Mouse (Mus musculus) kidney, postnatal 14 days (tissue): ENCODE results near the gene Gse1.
"Not testable (repeated sequence)": the region's sequence is repeated elsewhere in the genome, so short reads cannot be mapped to it uniquely, and the experiment has no call there.

Source experiments
- DNase-seq: peaks from one replicate; pipeline ENCODE4 v3.0.0; 2022; ENCODE audit warnings: mixed read lengths

Gene Gse1

DNA sequence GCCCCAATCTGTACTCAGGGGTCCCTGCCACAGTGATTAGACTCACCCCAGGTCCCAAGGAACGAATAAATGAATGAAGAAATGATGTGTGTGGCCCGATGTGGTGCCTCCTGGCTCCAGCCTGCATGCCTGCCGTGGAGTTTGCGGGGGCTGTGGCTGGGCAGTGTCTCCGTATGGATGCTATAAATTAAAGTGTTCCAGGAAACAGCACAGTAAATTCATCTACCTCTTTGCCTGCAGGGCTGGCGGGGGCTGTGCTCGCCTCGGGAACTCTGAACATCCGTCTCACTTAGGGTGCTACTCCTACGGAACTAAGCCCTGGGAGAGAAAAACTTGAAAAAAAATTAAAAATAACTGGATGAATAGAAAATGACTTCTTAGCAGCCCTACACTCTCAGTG, 123.8 kb downstream of the Gse1 start:
- no peak for DNase-seq

DNA sequence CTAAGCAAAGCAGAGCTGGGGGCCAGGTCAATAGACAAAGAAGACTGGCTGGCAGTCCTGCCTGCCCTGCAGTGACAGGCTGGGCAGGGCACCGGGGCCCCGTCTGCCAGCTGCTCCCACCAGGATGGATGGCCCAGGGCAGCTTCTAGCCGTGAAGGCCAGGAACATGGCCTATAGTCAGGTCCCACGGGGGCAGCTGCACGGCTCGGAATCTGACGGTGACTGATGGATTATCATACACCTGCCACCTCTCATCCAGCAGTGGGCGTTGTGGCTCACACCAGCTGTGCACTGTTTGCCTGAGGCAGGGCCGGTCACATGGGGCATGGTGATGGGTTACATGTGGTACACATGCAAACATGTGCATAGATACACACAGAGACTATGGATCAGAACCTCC, 127.8 kb downstream of the Gse1 start:
- no peak for DNase-seq

DNA sequence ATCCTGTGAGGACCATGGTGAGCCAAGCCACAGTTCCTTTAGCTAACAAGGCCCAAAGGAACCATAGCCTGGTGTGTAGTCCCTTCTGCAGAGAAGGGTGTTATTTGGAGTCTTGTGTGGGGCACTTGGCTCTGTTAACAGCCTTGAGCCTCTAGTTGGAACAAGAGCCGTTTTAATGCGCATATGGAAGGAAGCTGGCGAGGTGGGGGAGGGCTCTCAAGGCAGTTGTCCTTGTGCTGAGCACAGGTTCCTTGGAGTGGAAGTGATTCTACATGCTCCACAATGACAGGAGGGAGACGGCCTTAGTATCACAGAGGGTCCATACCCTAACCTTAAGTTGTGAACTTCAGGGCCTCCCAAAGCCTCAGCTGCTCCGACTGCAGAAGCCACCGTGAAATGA, 129.2 kb downstream of the Gse1 start:
- no peak for DNase-seq

DNA sequence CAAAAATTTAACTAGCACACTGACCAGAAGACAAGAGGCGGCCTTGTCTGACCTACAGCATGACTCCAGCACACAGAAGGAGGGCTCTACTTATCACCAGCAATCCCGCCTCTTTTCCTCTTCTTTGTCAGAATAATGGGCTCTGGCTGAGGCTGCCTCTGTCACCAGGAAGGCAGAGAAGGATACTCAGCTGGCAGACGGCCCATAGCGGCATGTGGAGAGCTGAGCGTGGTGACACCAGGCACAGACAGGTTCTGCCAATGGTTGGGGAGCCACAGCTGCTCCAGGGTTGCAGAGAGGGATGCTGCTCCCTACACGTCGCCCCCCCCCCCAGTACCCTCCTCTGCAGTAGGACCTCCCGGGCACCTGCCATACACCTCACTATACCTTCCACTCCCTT, 133.0 kb downstream of the Gse1 start:
- peak; percentile 75 for DNase-seq

DNA sequence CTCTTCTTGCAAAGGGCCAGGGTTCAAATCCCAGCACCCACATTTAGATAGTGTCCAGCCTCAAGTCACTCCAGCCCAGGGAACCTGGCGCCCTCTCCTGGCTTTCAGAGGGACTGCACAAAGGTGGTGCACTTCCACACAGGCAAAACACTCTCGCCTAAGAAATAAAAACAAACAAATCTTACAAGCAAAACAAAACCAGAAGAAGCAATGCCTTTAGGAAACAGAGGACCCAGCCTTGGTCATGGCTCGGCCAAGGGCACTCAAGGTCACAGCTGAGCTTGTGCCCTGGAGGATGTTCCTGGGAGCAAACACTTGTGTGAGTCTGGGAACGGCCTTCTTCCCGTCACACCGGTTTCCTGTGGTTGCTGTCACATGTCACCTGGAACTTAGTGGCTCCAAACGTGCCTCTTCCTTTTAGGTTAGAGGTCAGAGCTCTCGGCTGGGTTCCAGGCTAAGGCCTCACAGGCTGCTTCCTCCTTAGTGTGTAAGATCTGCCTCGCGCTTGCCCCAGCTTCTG, 135.4 kb downstream of the Gse1 start:
- peak; percentile 87 for DNase-seq

DNA sequence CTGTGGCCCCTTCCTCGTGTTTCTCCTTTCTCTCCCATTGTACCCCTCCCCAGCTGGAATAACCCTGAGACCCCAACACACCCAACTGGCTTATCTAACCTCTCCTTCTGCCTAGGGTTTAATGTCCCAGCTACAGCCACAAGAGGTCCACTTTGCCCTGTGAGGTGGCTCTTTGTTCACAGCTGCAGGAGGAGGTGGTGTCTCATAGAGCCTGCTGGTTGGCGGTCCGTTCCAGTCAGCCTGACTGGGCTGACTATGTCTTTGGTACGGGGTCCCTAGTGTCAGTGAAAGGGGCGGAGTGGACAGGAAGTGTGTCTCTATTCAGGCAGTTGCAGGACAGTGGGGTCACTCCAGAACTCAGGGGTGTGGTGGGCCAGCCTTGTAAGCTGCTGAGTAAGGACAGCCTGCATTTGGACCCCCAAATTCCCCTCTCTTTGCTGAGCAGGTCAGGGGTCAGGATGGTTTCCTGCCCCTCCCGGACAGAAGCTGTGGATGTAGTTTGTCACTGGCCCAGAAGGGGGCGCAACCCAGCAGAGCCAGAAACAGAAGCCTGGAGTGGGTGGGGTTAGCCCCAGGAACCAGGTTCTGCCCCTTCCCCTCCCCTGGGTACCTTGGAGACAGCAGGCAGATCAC, 136.0 kb downstream of the Gse1 start:
- peak; percentile 54 for DNase-seq

DNA sequence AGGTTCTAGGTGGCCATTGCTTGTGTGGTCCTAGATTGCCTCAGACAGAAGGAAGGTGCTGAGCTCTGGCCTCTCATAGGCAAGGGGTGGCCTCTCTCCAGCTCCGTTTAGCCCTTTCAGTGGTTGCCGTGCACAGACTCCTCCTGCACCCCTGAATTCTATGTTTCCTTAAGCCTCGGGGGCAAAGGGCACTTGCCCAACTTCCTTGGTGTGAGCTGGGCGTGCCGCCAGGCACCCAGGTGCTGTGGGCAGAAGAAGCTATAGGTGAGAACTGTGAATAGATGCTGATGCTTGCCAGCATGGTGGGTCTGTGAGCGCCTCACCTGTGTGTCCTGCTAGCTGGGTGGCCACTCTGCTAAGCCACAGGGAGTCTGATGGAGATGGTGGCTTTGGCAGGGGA, 138.6 kb downstream of the Gse1 start:
- DNase-seq = peak; percentile 60

DNA sequence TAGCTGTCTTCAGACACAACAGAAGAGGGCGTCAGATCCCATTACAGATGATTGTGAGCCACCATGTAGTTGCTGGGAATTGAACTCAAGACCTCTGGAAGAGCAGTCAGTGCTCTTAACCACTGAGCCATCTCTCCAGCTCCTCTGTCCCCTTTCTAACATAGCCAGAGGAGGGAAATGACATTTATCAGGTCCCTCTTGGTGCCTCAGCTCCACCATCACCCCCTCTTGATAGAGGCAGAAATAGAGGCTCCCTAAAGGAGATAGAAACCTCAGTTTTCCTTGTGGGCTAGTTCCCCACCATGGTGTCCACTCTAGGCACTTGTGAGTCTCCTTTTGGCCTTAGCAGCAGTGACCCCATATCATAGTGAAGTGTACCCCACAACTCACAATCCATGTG, 139.9 kb downstream of the Gse1 start:
- DNase-seq = not testable (repeated sequence)

DNA sequence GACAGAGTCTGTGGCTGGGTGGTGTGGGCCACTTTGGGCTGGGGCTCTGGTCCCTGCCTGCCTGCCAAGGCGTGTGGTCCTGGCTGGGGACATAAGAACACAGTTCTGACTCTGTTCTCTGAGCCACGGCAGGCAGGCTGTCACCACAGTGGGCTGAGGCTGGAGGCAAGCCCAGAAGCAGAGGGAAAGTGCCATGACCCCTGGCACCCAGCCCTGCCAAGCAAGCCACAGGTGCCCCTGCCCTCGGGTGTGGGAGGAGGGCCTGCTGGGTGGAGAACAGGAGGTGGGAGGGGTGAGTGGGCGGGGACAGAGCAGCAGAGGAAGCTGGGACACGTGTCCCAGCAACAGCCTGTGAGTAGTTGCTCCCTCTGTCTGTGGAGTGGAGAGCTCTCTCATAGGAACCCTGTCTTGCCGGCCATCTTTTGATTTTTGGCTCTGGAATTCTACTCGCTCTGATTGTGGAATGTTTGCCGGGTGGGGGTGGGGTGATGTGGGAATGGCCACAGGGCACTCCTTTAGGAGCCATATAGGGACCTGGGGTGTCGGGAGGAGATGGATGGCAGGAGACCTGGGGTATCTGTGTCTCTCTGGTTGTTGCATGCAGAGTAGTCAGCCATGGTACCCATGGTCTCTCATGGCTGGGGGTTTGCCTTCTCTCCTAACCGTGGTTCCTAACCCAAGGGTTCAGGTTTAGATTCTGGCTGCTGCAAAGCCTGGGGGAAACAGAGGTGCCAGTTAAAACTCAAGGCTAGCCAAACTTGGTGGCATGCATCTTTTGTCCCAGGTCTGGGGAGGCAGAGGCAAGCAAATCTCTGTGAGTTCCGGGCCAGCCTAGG, 140.8 kb downstream of the Gse1 start:
- DNase-seq = peak; percentile 96

DNA sequence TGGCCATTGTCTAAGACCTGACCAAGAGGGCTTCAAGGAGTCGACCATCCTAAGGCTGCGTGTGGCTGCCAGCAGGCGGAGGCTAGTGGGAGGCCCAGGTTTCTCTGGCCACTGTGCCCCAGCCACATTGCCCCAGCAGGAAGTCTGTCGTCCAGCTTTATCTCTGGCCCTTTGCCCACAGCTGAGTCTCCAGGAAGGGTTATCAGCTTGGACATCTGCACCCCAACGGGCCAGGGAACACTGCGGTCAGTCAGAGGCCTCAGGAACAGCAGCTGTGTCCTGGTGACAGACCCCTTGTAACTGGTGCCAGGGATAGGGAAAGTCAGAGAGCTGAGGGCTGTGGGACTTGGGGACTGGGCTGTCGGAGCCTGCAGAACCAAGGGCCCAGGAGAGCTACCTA, 141.7 kb downstream of the Gse1 start:
- peak; percentile 85 for DNase-seq

DNA sequence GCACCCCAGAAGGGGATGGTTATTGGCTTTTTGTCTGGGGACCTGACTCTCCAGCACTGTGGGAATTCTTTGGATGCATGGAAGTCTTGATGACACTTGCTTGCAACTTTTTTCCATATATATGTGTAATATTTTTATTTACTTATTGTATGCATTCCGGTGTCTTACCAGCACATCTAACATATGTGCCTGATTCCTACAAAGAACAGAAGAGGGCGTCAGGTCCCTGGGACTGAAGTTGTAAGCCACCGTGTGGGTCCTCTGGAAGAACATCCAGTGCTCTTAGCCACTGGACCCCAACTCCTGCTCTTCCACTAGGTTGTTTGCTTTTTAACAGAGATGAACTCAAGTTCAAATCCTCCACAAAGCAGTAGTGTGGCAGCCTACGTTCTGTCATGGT, 142.2 kb downstream of the Gse1 start:
- DNase-seq = no peak

DNA sequence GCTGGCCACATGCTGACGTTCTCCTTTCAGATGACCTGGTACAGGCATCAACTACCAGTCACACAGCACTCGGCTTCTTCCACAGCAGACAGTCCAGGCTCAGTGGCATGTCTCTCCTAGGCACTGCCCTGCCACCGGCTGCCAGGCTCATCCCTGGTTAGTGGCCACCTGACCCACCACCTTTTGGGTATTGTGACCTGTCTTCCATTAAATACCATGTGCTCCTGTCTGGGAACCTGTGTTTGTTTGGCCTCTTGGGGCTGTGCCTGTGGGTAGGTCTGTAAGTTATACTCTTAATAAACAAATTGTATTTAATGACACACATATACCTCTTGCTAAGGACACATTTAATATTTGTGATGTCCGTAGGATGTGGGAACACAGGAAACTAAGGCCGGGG, 142.9 kb downstream of the Gse1 start:
- DNase-seq = no peak

DNA sequence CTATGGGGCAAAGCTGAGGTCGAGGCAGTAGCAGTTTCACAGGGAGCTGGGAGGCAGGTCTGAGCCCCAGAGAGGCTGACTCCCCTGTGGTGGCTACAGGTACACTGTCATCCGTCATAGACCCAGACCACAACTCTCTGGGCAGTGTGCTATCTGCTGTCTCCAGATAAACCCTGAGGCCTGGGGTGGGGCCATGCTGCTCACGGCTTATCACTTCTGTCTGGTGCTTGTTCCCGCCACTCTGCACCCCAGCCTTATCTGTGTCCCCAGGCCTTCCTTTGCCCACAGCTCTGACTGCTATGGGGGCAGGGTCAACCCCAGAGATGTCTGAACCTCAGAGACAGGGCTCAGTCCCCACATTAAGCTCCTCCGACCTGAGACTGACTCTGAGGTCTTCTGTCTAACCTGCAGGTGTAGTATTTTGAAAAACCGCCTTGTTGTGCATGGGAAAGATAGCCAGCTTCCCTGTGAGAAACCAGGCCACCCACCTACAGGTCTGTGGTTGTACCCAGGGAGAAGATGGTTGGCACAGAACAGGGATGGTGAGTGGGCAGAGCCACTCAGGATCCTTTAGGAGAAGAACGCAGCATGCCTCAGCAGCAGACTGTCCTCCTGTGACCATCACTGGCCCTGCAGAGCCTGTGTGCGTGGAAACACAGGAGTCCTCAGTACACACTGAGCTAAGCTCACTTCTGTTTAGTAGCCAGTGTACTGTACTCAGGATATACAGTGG, 143.6 kb downstream of the Gse1 start:
- DNase-seq = no peak

DNA sequence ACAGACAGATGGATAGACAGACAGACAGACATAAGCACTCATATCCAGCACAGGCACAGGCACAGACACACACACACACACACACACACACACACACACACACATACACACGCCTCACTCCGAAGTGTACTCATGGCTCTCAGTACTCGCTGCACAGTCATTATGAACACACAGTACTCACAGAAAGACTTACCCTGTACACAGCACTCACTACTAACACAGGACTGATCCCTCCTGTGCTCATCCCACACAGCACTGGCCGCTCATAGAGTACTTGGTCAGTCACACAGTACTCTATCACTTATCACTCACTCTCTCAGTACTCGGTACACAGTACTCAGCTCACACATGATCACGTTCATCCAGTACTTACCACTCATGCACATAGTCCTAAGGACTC, 144.4 kb downstream of the Gse1 start:
- DNase-seq = no peak

DNA sequence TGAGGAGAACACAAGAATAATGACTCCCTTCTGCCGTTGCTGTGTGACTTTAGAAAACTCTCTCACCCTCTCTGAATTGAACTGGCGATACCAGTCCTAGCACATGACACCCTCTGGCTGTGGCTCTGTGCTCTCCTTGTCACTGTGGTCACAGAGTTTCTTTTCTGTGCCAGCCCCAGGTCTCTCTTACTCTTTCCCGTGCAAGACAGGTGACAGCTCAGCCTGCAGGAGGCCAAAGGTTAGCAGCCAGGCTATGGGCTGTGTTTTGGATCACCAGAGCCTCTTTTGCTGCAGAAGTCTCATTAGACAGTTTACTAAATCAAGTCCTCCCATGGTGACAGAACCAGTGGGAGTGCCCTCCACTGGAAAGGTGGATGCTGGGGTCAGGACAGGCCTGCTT, 145.4 kb downstream of the Gse1 start:
- DNase-seq = no peak

DNA sequence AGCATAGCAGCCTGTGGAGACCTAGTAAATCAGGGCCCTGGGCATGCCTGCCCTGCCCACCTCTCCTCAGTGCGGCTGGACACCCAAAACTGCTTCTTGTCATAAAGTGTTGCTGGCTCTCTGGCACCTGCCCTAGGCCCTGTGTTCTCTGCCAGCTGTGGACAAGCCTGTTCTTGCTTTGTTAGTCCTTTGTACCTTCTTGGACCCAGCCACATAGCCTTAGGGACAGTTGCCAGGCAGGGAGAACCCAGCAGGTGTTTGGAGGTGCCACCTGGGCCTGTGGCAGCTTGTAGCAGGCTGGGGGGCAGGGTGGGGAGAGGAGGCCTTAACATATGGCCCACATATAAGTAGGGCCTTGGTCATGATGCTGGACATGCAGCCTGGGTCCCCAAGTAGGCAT, 145.8 kb downstream of the Gse1 start:
- DNase-seq = no peak

DNA sequence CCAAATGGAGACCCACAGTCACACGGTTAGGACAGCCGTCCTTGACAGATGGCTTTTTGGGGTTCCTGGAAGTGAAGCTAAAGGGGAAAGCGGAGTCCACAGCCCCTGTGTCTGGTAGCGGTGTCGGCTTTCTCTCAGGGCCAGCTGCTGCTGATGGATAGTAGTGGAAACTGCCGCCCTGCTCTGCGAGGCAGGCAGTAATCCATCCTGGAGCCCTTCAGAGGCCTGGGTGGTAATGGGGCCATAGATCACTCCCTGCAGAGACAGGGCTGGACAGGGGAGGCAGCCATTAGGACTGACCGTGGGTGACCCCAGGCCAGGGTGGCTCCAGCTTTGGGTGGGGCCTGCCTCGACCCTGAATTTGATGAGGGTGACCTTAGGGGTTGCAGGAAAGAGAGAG, 146.3 kb downstream of the Gse1 start:
- peak; percentile 56 for DNase-seq

DNA sequence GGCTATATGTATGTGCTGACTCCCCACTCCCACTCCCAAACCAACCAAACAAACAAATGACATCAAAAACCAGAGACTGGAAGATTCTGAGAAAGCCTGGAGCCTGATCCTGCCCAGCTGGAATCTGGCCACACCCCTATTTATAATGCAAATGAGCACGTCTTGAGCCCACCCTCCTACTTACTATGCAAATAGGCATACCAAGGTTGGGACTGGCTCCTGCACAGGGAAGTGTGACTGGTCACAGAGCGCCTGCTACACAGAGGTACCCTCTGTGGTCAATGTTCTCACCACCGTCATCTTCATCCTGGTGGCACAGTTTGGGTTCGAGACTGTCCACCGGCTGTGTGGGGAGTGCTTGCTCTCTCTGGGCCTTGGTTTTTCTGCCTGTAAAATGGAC, 146.9 kb downstream of the Gse1 start:
- DNase-seq = peak; percentile 65

DNA sequence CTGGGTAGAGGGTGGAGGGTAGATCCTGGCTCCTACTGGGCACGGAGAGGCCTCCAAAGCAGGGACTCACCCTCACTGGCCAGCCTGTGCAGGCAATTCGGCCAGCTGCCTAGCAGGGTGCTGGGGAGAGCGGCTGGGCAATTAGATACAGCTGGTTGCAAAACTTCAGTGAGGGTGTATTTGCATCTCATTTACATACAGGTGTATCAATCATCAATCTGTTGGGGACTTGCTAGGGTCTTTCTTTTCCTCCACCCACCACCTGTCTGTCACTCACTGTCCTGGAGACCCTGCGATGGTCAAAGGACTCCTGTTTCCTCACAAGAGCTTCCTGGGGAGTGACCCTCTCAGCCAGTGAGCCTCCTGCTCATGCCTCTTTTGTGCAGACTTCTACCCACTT, 148.0 kb downstream of the Gse1 start:
- DNase-seq = no peak

DNA sequence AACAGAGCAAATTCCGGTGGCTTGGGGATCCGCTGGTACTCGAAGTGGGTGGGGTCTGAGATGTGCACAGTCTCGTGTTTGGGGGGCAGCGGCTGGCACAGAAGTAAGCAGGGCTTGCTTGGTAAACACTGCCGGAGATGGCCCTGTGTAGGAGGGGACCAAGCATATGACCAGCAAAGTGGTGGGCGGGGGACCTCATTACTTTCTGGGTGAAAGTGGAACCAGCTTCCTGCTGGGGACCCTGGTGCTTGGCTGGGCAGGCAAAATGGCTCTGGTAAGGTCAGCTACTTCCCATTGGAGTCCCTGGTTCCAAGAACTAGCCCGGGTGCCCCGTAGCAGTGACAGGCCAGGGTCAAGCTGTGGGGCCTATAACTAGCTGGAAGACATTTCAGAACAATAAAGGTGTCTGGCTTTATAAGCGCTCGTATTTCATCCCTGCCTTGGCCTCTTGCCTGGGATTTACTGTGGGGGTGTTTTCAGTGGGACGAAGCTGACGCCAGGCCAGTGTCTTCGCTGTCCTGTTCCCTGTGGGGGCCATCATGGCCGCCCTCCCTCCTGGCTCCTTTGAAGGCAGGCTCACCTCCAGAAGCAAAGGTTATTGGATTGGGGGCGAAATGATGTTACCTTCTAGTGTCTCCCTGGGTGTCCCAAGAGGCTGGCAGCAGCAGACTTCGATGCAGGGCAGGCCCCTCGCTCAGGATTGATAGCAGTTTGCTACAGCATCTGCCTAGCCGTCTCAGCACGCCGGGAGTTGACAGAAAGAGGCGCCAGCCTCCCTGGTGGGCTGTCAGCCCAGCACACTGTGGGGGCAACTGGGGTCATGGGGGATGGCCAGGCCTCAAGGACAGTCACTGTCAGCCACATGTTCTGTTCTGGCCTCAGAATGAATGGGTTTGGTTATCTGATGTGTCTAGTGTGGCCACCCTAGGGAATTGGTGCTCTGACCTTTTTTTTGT, 148.9 kb downstream of the Gse1 start:
- peak; percentile 62 for DNase-seq

DNA sequence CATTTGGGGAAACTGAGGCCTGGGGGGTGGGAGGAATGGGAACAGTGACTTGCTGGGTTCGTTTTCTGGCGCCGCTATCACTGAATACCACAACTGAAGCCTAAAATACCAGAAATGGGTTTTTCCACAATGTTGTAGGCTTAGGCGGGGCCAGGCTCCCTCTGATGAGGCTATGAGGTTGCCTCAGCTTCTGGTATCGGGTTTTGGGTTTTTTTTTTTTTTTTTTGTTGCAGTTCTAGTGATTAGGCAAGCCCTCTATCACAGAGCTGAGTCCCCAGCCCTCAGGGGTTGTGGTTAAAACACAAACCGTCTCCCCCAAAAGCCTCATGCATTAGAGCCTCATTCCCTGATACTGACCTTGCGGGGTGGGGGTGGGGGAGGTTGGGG, 149.5 kb downstream of the Gse1 start:
- DNase-seq = no peak

DNA sequence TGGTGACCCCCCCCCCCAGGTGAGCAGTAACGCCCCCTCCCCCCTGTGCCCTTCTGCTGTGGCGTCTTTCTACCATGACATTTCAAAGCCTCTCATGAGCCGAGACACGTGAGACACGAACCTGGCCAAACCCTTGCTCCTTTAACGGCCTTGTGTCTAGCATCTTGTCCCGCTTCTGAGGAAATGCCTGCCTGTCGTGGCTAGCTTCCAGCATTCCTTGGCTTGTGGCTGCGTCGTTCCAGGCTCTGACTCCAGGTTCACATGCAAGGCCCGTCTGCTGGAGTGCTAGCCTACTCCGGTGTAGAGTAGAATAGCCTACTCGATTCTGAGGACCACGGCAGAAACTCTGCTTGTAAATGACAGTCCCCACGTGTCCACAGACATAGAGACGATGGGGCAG, 150.1 kb downstream of the Gse1 start:
- DNase-seq = peak; percentile 81

DNA sequence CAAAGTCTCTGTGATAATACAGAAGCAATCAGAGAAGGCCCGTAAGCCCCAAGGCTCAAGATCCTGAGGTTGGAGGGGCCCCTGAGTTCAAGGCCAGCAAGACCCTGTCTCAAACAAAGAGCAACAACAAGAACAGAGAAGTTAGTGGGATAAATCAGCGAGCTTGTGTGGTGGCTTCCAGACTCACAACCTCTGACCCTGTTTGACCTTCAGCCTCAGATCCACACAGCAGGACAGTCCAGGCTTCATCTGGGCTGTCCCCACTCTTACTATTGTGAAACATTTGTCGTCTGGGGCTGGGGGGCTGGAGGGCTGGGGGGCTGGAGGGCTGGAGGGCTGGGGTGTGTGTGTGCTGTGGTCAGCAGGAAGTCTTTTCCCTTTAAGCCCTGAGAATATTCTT, 150.8 kb downstream of the Gse1 start:
- no peak for DNase-seq
